Mouse (Mus musculus): ENCODE data around the gene Krtap3-2. TPM values are rescaled to one million over a fixed set of nuclear protein-coding genes. Genes with fewer than 3 reads are reported as not detected.
"Not testable (repeated sequence)": the region's sequence is repeated elsewhere in the genome, so short reads cannot be mapped to it uniquely, and the experiment has no call there.

The Krtap3-2 gene
- not detected in 2 replicates for polyA plus RNA-seq (2015; fragmentation: Nextera tagmentation; extraction: Ambion mirVana)

DNA sequence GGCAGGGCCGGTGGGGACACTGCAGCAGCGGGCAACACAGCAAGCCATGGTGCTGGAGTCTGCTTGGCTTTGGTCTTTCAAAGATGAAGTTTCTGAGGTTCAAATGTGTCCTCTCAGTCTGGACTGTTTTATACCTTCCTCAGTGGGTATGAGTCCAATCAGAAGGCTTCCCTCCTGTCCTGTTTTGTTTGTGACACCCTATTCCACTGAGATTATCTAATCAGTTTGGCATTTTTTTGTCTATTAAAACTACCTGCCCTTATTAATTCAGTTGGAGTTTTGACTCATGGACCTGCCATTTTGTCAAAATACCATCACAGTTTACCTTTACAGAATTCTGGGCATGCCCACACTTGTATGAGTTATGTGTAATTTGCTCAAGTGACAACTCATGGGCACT lies at the start of gene Krtap3-2:
Gene Krtap3-2, minus strand, starts transcription at position 101 of the 400 bp plus-strand sequence.
- no peak within 1 kb of the TSS for H3K4me2 ChIP-seq (replicated peaks; ENCODE audit: low read depth, low read length)
- H3K4me3 ChIP-seq (ENCODE audit: low read length): no peak within 1 kb of the TSS
- no peak for ATAC-seq (ENCODE audit: low FRiP score, low TSS enrichment)
- H3K4me1 ChIP-seq (ENCODE audit: insufficient read depth, low read length): no peaks in the 10 kb centered on the region
- H3K36me3 ChIP-seq (ENCODE audit: insufficient read depth, low read length): no peaks in the 10 kb centered on the region
- no peaks in the 10 kb centered on the region for H3K27me3 ChIP-seq (ENCODE audit: insufficient read depth, low read length)
- no peaks in the 10 kb centered on the region for H3K9me3 ChIP-seq (ENCODE audit: low read length)
- WGBS: 85% methylated on average over 2 of the region's 2 CpGs
- no peak within 1 kb of the TSS for H3K9ac ChIP-seq (replicated peaks; ENCODE audit: low read length)
- no peak within 1 kb of the TSS for H3K27ac ChIP-seq (ENCODE audit: low read length)

DNA sequence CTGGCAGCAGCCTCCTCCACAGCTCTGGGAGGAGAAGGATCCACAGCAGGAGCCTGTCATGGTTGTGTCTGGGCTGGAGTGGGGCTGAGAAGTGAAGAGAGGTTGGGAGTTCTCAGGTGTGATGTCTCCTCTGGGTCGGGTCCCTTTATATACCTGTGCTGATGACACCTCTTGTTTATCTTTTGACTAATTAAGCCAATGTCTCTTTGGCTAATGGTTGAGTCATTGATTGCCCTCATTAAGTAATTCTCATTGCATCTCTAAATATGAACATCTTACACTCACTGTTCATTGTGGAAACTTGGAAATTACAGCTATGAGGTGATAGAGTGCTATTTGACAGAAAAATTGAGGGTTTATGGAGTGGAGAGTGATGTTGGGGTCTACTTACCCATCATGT lies 46.6 kb upstream of the Krtap3-2 start, which contains the start of gene Gm11938:
Gene Gm11938, minus strand, starts transcription at position 101 of the 400 bp plus-strand sequence.
- not testable (repeated sequence) for H3K4me1 ChIP-seq (ENCODE audit: insufficient read depth, low read length); H3K4me2 ChIP-seq (replicated peaks; ENCODE audit: low read depth, low read length); H3K9me3 ChIP-seq (ENCODE audit: low read length); H3K9ac ChIP-seq (replicated peaks; ENCODE audit: low read length); H3K27me3 ChIP-seq (ENCODE audit: insufficient read depth, low read length); H3K4me3 ChIP-seq (ENCODE audit: low read length); H3K36me3 ChIP-seq (ENCODE audit: insufficient read depth, low read length); H3K27ac ChIP-seq (ENCODE audit: low read length); ATAC-seq (ENCODE audit: low FRiP score, low TSS enrichment)
- WGBS: 47% methylated on average over 1 of the region's 1 CpGs

DNA sequence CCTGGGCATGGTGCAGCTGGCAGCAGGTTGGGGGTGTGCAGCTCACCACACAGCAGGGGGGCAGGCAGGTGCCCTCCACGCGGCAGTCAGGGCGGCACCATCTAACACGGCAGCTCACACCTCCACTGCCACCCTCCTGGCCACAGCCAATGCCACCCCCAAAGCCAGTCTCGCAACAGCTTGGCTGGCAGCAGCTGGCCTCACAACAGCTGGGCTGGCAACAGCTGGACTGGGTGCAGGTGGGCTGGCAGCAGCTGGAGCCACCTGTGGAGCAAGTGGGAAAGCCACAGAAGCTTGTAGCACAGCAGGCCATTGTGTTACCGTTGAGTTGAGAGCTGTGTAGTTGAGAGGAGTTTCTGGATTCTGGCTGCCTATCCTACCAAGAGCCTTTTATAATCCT lies 41.1 kb upstream of the Krtap3-2 start, which contains the start of gene Krtap9-3:
Gene Krtap9-3, minus strand, starts transcription at position 364 of the 400 bp plus-strand sequence.
- not testable (repeated sequence) for H3K9ac ChIP-seq (replicated peaks; ENCODE audit: low read length); H3K27ac ChIP-seq (ENCODE audit: low read length); H3K4me2 ChIP-seq (replicated peaks; ENCODE audit: low read depth, low read length); ATAC-seq (ENCODE audit: low FRiP score, low TSS enrichment); H3K4me1 ChIP-seq (ENCODE audit: insufficient read depth, low read length); H3K36me3 ChIP-seq (ENCODE audit: insufficient read depth, low read length); H3K9me3 ChIP-seq (ENCODE audit: low read length); H3K27me3 ChIP-seq (ENCODE audit: insufficient read depth, low read length); H3K4me3 ChIP-seq (ENCODE audit: low read length)
- 80% methylated on average over 3 of the region's 6 CpGs for WGBS

DNA sequence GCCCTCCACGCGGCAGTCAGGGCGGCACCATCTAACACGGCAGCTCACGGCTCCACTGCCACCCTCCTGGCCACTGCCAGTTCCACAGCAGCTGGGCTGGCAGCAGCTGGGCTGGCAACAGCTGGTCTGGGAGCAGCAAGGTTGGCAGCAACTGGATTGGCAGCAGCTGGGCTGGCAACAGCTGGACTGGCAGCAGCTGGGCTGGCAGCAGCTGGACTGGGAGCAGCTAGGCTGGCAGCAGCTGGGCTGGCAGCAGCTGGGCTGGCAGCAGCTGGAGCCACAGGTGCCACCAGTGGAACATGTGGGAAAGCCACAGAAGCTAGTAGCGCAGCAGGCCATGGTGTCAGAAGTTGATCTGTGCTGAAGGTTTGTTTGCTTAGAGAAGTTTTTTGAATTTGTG lies 34.3 kb upstream of the Krtap3-2 start, which contains the start of gene Krtap1-3:
Gene Krtap1-3, minus strand, starts transcription at position 359 of the 400 bp plus-strand sequence.
- no peak within 1 kb of the TSS for H3K4me2 ChIP-seq (replicated peaks; ENCODE audit: low read depth, low read length)
- no peak within 1 kb of the TSS for H3K27ac ChIP-seq (ENCODE audit: low read length)
- no peaks in the 10 kb centered on the region for H3K9me3 ChIP-seq (ENCODE audit: low read length)
- H3K27me3 ChIP-seq (ENCODE audit: insufficient read depth, low read length): no peaks in the 10 kb centered on the region
- H3K9ac ChIP-seq (replicated peaks; ENCODE audit: low read length): no peak within 1 kb of the TSS
- ATAC-seq (ENCODE audit: low FRiP score, low TSS enrichment): no peak
- no peaks in the 10 kb centered on the region for H3K36me3 ChIP-seq (ENCODE audit: insufficient read depth, low read length)
- no peaks in the 10 kb centered on the region for H3K4me1 ChIP-seq (ENCODE audit: insufficient read depth, low read length)
- 91% methylated on average over 6 of the region's 6 CpGs for WGBS
- H3K4me3 ChIP-seq (ENCODE audit: low read length): no peak within 1 kb of the TSS

DNA sequence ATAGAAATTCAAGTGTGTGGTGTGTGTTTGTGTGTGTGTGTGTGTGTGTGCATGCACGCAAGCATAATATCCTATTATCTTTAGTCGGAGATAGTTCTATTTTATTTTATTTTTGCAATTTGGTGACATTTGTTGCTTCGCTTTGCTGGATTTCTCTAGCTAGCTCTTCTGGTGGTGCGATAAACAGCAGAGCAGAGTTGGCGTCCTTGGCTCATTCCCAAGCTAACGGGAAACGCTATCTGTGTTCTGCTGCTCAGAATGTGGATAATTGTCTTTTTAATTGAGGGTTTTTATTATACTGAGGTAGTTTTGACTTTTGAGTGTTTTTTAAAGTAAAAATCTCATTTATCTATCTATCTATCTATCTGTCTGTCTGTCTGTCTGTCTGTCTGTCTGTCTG lies 28.4 kb upstream of the Krtap3-2 start:
- no peak for ATAC-seq (ENCODE audit: low FRiP score, low TSS enrichment)
- no peaks in the 10 kb centered on the region for H3K4me1 ChIP-seq (ENCODE audit: insufficient read depth, low read length)
- H3K9me3 ChIP-seq (ENCODE audit: low read length): no peaks in the 10 kb centered on the region
- no peak overlapping the region for H3K27ac ChIP-seq (ENCODE audit: low read length)
- no peak overlapping the region for H3K4me3 ChIP-seq (ENCODE audit: low read length)
- no peak overlapping the region for H3K4me2 ChIP-seq (replicated peaks; ENCODE audit: low read depth, low read length)
- no peaks in the 10 kb centered on the region for H3K27me3 ChIP-seq (ENCODE audit: insufficient read depth, low read length)
- no peak overlapping the region for H3K9ac ChIP-seq (replicated peaks; ENCODE audit: low read length)
- WGBS: 86% methylated on average over 7 of the region's 7 CpGs
- no peaks in the 10 kb centered on the region for H3K36me3 ChIP-seq (ENCODE audit: insufficient read depth, low read length)

DNA sequence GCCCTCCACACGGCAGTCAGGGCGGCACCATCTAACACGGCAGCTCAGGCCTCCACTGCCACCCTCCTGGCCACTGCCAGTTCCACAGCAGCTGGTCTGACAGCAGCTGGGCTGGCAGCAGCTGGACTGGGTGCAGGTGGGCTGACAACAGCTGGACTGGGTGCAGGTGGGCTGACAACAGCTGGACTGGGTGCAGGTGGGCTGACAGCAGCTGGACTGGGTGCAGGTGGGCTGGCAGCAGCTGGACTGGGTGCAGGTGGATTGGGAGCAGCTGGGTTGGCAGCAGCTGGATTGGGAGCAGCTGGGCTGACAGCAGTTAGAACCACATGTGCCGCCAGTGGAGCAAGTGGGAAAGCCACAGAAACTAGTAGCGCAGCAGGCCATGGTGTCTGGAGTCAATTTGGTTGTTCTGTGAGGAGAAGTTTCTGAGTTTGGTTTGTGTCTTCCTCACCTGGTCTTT lies 26.6 kb upstream of the Krtap3-2 start, which contains the start of gene Krtap1-4:
Gene Krtap1-4, minus strand, starts transcription at position 410 of the 460 bp plus-strand sequence.
- Histone ChIP-seq H3K9me3 (ENCODE audit: low read length) (no peaks in the 10 kb centered on the region), H3K4me2 (replicated peaks; ENCODE audit: low read depth, low read length) (no peak within 1 kb of the TSS), H3K9ac (replicated peaks; ENCODE audit: low read length) (no peak within 1 kb of the TSS), H3K27me3 (ENCODE audit: insufficient read depth, low read length) (no peaks in the 10 kb centered on the region), H3K36me3 (ENCODE audit: insufficient read depth, low read length) (no peaks in the 10 kb centered on the region), H3K27ac (ENCODE audit: low read length) (no peak within 1 kb of the TSS), H3K4me1 (ENCODE audit: insufficient read depth, low read length) (no peaks in the 10 kb centered on the region), H3K4me3 (ENCODE audit: low read length) (no peak within 1 kb of the TSS)
- ATAC-seq (ENCODE audit: low FRiP score, low TSS enrichment): no peak
- WGBS: 72% methylated on average over 5 of the region's 5 CpGs

DNA sequence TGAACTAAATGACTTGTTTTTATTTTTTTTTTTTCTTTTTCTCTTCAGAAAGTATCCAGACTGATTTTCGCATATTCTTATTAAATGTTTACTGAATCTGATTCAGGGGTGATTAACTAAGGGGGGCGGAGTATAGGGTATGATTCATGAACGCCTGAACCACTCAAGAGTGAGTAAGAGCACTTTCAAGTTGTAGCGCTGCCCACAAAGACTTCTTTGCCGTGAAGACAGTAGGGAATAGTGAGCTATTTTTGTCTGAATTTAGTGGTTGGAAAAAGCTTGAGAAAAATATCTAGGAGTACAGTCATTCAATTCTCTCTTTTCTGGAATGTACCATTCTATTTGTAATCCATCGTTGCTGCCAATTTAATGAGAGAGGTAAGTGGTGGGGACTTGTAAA lies 24.9 kb upstream of the Krtap3-2 start:
- 81% methylated on average over 6 of the region's 6 CpGs for WGBS
- Histone ChIP-seq H3K4me2 (replicated peaks; ENCODE audit: low read depth, low read length) (no peak overlapping the region), H3K27ac (ENCODE audit: low read length) (no peak overlapping the region), H3K27me3 (ENCODE audit: insufficient read depth, low read length) (no peaks in the 10 kb centered on the region), H3K9ac (replicated peaks; ENCODE audit: low read length) (no peak overlapping the region), H3K9me3 (ENCODE audit: low read length) (no peaks in the 10 kb centered on the region), H3K4me3 (ENCODE audit: low read length) (no peak overlapping the region), H3K4me1 (ENCODE audit: insufficient read depth, low read length) (no peaks in the 10 kb centered on the region), H3K36me3 (ENCODE audit: insufficient read depth, low read length) (no peaks in the 10 kb centered on the region)
- ATAC-seq (ENCODE audit: low FRiP score, low TSS enrichment): no peak

DNA sequence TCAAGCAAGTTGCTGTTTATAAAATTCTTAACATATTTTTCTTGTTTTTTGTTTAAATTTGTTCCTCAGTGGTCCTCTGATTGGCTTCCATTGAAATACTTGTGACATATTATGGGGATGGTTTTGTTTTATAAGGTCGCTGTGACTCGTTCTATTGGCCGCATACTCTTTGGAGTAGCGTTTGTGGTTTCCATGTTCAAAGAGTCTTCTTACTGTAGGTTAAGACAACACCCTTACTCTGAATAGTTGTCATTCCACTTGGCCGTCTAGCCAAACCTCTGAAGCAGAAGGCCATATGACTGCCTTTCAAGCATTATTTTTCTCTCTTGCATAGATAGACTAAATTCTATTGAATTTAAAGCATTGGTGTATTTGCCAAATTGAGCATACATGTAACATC lies 24.4 kb upstream of the Krtap3-2 start:
- no peak overlapping the region for H3K4me3 ChIP-seq (ENCODE audit: low read length)
- WGBS: 88% methylated on average over 5 of the region's 5 CpGs
- no peaks in the 10 kb centered on the region for H3K4me1 ChIP-seq (ENCODE audit: insufficient read depth, low read length)
- H3K4me2 ChIP-seq (replicated peaks; ENCODE audit: low read depth, low read length): no peak overlapping the region
- H3K9ac ChIP-seq (replicated peaks; ENCODE audit: low read length): no peak overlapping the region
- no peak overlapping the region for H3K27ac ChIP-seq (ENCODE audit: low read length)
- no peaks in the 10 kb centered on the region for H3K36me3 ChIP-seq (ENCODE audit: insufficient read depth, low read length)
- H3K27me3 ChIP-seq (ENCODE audit: insufficient read depth, low read length): no peaks in the 10 kb centered on the region
- ATAC-seq (ENCODE audit: low FRiP score, low TSS enrichment): no peak
- H3K9me3 ChIP-seq (ENCODE audit: low read length): no peaks in the 10 kb centered on the region

DNA sequence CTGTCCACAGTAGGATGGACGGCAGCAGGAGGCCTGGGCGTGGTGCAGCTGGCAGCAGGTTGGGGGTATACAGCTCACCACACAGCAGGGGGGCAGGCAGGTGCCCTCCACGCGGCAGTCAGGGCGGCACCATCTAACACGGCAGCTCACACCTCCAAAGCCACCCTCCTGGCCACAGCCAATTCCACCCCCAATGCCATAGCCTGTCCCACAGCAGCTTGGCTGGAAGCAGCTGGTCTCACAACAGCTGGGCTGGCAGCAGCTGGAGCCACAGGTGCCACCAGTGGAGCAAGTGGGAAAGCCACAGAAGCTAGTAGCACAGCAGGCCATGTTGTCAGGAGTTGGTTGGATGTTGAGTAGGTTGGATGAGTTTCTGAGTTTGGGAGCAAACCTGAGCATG lies 24.0 kb upstream of the Krtap3-2 start, which contains the start of gene Krtap1-5:
Gene Krtap1-5, minus strand, starts transcription at position 381 of the 400 bp plus-strand sequence.
- H3K36me3 ChIP-seq (ENCODE audit: insufficient read depth, low read length): no peaks in the 10 kb centered on the region
- H3K4me3 ChIP-seq (ENCODE audit: low read length): no peak within 1 kb of the TSS
- no peaks in the 10 kb centered on the region for H3K27me3 ChIP-seq (ENCODE audit: insufficient read depth, low read length)
- H3K9me3 ChIP-seq (ENCODE audit: low read length): no peaks in the 10 kb centered on the region
- WGBS: 85% methylated on average over 6 of the region's 6 CpGs
- H3K27ac ChIP-seq (ENCODE audit: low read length): no peak within 1 kb of the TSS
- H3K9ac ChIP-seq (replicated peaks; ENCODE audit: low read length): no peak within 1 kb of the TSS
- no peaks in the 10 kb centered on the region for H3K4me1 ChIP-seq (ENCODE audit: insufficient read depth, low read length)
- no peak within 1 kb of the TSS for H3K4me2 ChIP-seq (replicated peaks; ENCODE audit: low read depth, low read length)
- no peak for ATAC-seq (ENCODE audit: low FRiP score, low TSS enrichment)

DNA sequence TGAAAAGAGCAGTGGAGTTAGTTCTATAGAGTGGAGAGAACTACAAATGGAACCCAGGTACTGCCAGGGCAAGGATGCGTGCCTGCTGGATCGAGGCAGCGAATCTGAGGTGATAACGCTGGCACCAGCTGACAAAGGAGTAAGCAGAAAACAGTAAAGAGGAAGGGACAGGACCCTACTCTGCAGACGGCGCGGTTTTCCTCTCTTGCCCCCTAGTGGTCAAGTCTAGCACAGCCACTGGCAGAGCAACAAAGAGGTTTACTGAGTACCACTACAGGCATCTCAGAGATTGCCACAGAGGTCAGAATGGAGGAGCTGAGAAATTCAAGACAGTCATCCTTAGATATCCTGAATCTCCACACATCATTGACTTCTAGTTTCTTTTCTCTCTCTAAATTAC lies 17.5 kb upstream of the Krtap3-2 start:
- no peak overlapping the region for H3K9ac ChIP-seq (replicated peaks; ENCODE audit: low read length)
- no peaks in the 10 kb centered on the region for H3K36me3 ChIP-seq (ENCODE audit: insufficient read depth, low read length)
- H3K9me3 ChIP-seq (ENCODE audit: low read length): no peaks in the 10 kb centered on the region
- H3K4me3 ChIP-seq (ENCODE audit: low read length): no peak overlapping the region
- peak overlapping the region; percentile 43 for H3K4me2 ChIP-seq (replicated peaks; ENCODE audit: low read depth, low read length)
- no peaks in the 10 kb centered on the region for H3K27me3 ChIP-seq (ENCODE audit: insufficient read depth, low read length)
- H3K4me1 ChIP-seq (ENCODE audit: insufficient read depth, low read length): 0 out of 2 replicates have a peak, but pooled peaks cover 2% of the 10 kb centered on the region
- under 1% methylated on average over 7 of the region's 7 CpGs for WGBS
- no peak overlapping the region for H3K27ac ChIP-seq (ENCODE audit: low read length)
- peak; percentile 86 for ATAC-seq (ENCODE audit: low FRiP score, low TSS enrichment)

All from kidney, embryonic 16.5 days (tissue).